Mouse (Mus musculus) kidney, embryonic 14.5 days (tissue): ENCODE results near the gene Aff3. TPM values are rescaled to one million over a fixed set of nuclear protein-coding genes. Genes with fewer than 3 reads are reported as not detected.

ENCODE experiments used
- ATAC-seq: fragments of 200-750 bp; cut with Nextera tagmentation; 2 replicates; pipeline ENCODE4 v1.8.0; 2017; ENCODE audit warnings: moderate number of reproducible peaks, mild to moderate bottlenecking, moderate TSS enrichment, moderate library complexity; ENCODE audit not compliant: low FRiP score, low TSS enrichment
- H3K27ac ChIP-seq: fragments of 300-500 bp; sonication (generic); 2 replicates; pipeline ENCODE4 v1.5.1; 2014; ENCODE audit warnings: low read depth, mild to moderate bottlenecking, low read length, moderate library complexity, mixed read lengths
- H3K27me3 ChIP-seq: fragments of 300-500 bp; sonication (generic); 2 replicates; pipeline ENCODE4 v1.6.1; 2014; ENCODE audit warnings: mild to moderate bottlenecking, low read length; ENCODE audit not compliant: control insufficient read depth, insufficient read depth
- H3K36me3 ChIP-seq: fragments of 300-500 bp; sonication (generic); 2 replicates; pipeline ENCODE4 v1.6.1; 2014; ENCODE audit warnings: low read length, mixed read lengths; ENCODE audit not compliant: control insufficient read depth, insufficient read depth
- H3K4me1 ChIP-seq: fragments of 300-500 bp; sonication (generic); 2 replicates; pipeline ENCODE4 v1.6.1; 2014; ENCODE audit warnings: low read length, mixed read lengths; ENCODE audit not compliant: control insufficient read depth, insufficient read depth
- H3K4me2 ChIP-seq: fragments of 300-500 bp; sonication (generic); replicated peaks from 2 replicates; pipeline ENCODE4 v1.6.1; 2014; ENCODE audit warnings: low read depth, mild to moderate bottlenecking, low read length
- H3K4me3 ChIP-seq: fragments of 300-500 bp; sonication (generic); 2 replicates; pipeline ENCODE4 v1.5.1; 2014; ENCODE audit warnings: mild to moderate bottlenecking, low read length
- H3K9ac ChIP-seq: fragments of 300-500 bp; sonication (generic); 2 replicates; pipeline ENCODE4 v1.6.1; 2014; ENCODE audit warnings: low read depth, mild to moderate bottlenecking, low read length, moderate library complexity
- H3K9me3 ChIP-seq: fragments of 300-500 bp; sonication (generic); 2 replicates; pipeline ENCODE4 v1.6.1; 2016; ENCODE audit warnings: low read length; ENCODE audit not compliant: control insufficient read depth
- WGBS: fragments of 180-500 bp; shearing (Covaris S2); extraction: QIAGEN DNeasy Blood & Tissue Kit; methylation state at CpG from one replicate; pipeline ENCODE4 v1.1.7; 2014; 5-methylcytosine and 5-hydroxymethylcytosine counted together
- polyA plus RNA-seq: library from polyadenylated mRNA; unstranded; fragments of >200 nt; fragmentation: Nextera tagmentation; extraction: Ambion mirVana; gene quantifications from 2 replicates; pipeline ENCODE4 v1.2.1, GENCODE M21; 2014

Gene Aff3
- polyA plus RNA-seq, 1 experiment from 2014 or later, result 11.9 TPM

DNA sequence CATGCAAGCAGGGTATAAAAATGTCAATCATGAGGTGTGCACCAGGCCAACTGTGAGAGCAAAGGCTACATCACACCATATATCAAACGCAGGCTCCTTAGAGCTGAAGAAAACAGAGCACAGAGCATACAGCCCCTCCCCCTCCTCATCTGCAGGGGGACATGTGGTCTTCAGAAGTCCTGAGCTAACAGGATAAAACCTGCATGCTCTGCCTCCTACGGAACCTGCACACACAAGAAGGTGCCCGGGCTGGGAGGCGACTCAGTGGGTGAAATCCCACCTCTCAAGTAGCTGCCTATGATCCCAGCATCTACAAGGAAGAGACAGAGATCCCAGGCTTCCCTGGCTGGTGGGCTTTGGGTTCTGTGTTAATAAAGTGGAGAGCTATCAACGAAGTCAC is 70.0 kb downstream of the Aff3 start:
- WGBS, result 46% methylated on average over 5 of the region's 5 CpGs
- no peak overlapping the region for H3K9ac ChIP-seq

DNA sequence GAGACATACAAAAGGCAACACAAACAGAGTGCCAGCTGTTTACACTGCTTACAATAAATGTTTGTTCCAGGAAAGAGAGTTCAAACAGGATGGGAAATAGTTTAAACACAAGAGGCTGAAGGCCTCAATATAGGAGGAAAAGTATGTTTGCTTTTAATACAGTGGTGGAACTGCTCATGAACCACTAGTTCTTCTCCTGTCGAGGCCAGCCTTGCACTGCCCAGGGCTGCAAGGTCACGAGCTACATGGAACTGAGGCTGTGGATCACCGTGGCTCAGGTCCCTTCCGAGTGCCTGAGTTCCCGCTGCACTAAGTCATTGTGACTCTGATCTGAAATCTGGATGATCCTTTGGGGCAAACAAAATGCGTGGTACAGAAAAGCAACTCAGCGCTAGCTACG is 73.6 kb downstream of the Aff3 start:
- H3K36me3 ChIP-seq, result peaks cover 2% of the 10 kb centered on the region; the same call in 1 of the 2 replicates
- 55% methylated on average over 8 of the region's 8 CpGs for WGBS
- H3K27ac ChIP-seq, result no peak overlapping the region
- H3K9me3 ChIP-seq, result no peaks in the 10 kb centered on the region
- peaks cover 3% of the 10 kb centered on the region; the same call in 1 of the 2 replicates for H3K4me1 ChIP-seq
- H3K4me3 ChIP-seq, result no peak overlapping the region
- H3K4me2 ChIP-seq, result no peak overlapping the region
- no peaks in the 10 kb centered on the region for H3K27me3 ChIP-seq
- no peak for ATAC-seq
- no peak overlapping the region for H3K9ac ChIP-seq

More for the DNA sequence above, 70.0 kb downstream of the Aff3 start:
- Histone ChIP-seq H3K4me1 (peaks cover 3% of the 10 kb centered on the region; the same call in 1 of the 2 replicates), H3K27ac (no peak overlapping the region), H3K4me3 (no peak overlapping the region), H3K9me3 (no peaks in the 10 kb centered on the region), H3K27me3 (no peaks in the 10 kb centered on the region), H3K4me2 (no peak overlapping the region), H3K36me3 (peaks cover 2% of the 10 kb centered on the region; the same call in 1 of the 2 replicates)
- peak; percentile 55; the same call in 1 of the 2 replicates for ATAC-seq

DNA sequence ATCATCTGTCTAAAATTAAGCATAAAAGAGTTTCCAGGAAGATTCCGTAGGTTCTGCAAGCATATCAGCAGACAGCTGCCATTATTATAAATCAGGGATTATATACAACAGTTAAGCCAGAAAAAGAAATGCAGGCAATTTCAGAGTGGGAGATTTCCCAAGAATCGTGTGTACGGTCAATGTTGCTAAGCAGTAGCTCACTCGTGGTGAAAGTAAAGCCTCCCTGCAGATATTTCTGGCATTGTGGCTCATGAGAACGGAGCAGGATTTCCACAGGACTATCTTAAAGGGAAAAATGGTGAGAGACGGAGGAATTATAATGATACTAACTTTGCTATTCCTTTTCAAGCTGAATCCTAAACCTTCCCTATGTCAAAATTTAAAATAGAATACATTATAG is 76.0 kb downstream of the Aff3 start:
- no peak for ATAC-seq
- Histone ChIP-seq H3K4me2 (no peak overlapping the region), H3K9me3 (0 out of 2 replicates have a peak, but pooled peaks cover 3% of the 10 kb centered on the region), H3K27me3 (no peaks in the 10 kb centered on the region), H3K36me3 (no peaks in the 10 kb centered on the region), H3K9ac (no peak overlapping the region), H3K27ac (no peak overlapping the region), H3K4me1 (no peaks in the 10 kb centered on the region), H3K4me3 (no peak overlapping the region)
- WGBS, result 79% methylated on average over 6 of the region's 6 CpGs

DNA sequence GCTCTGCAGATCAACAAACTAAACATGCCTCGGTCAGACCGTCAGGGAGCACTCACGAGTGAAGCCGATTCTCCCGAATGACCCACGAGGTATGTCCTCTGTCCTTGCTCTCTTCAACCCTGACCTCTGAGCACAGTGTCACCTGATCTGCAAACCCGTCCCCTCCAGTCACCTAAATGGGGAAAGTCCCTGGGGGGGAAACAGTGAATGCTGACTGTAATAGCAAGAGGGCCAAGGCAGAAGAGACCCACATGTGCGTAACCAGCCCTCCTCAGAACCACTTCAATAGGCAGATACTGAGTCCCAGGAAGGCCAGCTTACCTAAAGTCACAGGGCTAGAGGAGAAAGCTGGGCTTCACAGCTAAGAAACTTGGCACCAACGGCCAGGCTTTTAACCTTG is 82.4 kb downstream of the Aff3 start:
- ATAC-seq, result no peak
- Histone ChIP-seq H3K9me3 (0 out of 2 replicates have a peak, but pooled peaks cover 3% of the 10 kb centered on the region), H3K4me3 (no peak overlapping the region), H3K36me3 (no peaks in the 10 kb centered on the region), H3K27ac (no peak overlapping the region), H3K4me1 (no peaks in the 10 kb centered on the region), H3K27me3 (no peaks in the 10 kb centered on the region), H3K9ac (no peak overlapping the region), H3K4me2 (no peak overlapping the region)
- 60% methylated on average over 9 of the region's 9 CpGs for WGBS

DNA sequence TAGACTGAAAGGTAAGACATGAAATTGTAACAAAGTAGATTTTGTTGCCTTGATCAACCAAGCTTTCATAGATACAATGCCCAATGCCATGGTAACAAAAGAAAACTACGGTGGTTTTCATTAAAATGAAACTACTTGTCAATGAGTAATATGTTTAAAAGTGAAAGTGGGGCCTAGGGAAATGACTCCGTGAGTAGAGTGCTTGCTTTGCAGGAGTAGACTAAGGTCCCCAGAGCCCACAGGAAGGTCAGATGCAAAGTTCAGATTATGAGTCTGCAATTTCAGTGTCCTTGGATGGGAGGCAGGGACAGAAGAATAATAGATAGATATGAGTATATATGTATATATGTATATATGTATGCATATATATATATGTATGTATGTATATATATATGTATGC is 84.2 kb downstream of the Aff3 start:
- Histone ChIP-seq H3K27me3 (no peaks in the 10 kb centered on the region), H3K9ac (no peak overlapping the region), H3K27ac (no peak overlapping the region), H3K4me2 (no peak overlapping the region), H3K4me3 (no peak overlapping the region), H3K9me3 (no peaks in the 10 kb centered on the region), H3K4me1 (no peaks in the 10 kb centered on the region), H3K36me3 (no peaks in the 10 kb centered on the region)
- ATAC-seq, result no peak
- WGBS, result 82% methylated on average over 2 of the region's 2 CpGs

DNA sequence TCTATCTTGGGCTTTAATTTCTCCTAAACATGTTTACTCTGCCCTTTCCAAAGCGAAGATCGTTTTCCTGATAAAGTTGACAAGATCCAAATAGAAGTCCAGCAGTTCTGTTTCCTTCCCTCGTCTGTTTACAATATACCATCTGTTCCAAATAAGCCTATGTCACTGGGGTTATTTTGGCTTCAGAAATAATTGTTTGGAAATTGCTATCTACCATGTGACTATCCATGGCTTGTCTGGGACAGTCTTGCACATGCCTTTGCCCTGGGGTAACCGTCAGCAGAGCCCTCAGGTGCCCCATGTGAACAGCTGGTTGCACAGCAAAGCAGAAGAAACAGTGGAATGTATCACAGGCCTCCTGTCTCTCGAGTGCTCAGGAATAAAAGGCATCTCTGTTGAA is 86.4 kb downstream of the Aff3 start:
- Histone ChIP-seq H3K9ac (no peak overlapping the region), H3K4me2 (no peak overlapping the region), H3K36me3 (no peaks in the 10 kb centered on the region), H3K4me1 (no peaks in the 10 kb centered on the region), H3K27ac (no peak overlapping the region), H3K4me3 (no peak overlapping the region), H3K9me3 (no peaks in the 10 kb centered on the region), H3K27me3 (no peaks in the 10 kb centered on the region)
- ATAC-seq, result no peak
- 67% methylated on average over 5 of the region's 5 CpGs for WGBS

DNA sequence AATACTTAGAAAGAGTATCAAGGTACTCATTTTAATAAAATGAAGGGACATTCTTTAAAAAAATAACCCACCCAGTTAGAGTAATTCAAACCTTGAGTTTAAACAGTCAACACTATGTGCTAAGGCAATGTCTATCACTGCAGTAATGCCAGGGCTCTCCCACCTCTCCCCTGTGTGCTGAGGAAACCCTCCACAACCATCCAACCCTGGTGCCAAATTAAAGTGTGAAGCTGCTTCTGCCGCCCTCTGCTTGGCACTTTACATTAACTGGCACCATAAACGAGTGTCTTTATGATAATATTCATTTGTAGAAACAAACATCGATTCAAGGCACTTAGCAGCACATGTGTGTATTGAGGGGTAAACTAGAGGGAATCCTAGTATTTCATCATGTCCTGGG is 97.0 kb downstream of the Aff3 start:
- Histone ChIP-seq H3K36me3 (no peaks in the 10 kb centered on the region), H3K4me1 (peaks cover 29% of the 10 kb centered on the region), H3K27ac (no peak overlapping the region), H3K9me3 (no peaks in the 10 kb centered on the region), H3K9ac (no peak overlapping the region), H3K4me3 (no peak overlapping the region), H3K4me2 (no peak overlapping the region), H3K27me3 (no peaks in the 10 kb centered on the region)
- 68% methylated on average over 3 of the region's 3 CpGs for WGBS
- ATAC-seq, result no peak

DNA sequence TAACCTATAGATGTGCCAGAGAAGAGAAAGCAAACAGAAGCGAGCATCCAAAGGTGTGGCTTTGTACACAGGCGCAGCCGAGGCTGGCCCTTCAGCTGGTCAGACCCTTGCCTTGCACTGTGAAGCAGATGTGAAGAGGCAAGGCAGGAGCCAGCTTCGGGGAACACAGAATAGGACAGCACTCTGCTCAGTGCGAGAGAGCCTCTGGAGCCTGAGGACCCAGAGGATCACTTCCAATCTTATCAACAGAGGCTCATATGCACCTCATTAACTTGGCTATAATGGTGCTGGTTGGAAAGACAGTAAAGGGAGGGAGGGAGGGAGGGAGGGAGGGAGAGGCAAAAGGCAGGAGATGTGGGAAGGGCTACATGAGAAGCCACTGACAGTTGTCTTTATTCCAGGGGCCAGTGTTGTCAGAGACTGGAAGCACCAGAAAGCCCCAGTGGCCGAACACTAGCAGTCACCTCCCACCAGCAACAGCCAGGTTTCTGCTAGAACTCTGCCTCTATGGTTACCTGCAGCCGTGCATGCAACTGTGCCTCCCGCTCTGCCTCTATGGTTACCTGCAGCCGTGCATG is 98.6 kb downstream of the Aff3 start:
- no peaks in the 10 kb centered on the region for H3K9me3 ChIP-seq
- H3K4me1 ChIP-seq, result peaks cover 33% of the 10 kb centered on the region
- peak overlapping the region; percentile 15; the same call in 1 of the 2 replicates for H3K4me2 ChIP-seq
- ATAC-seq, result peak; percentile 79
- no peak overlapping the region for H3K4me3 ChIP-seq
- no peaks in the 10 kb centered on the region for H3K27me3 ChIP-seq
- WGBS, result 26% methylated on average over 9 of the region's 9 CpGs
- H3K9ac ChIP-seq, result no peak overlapping the region
- no peak overlapping the region for H3K27ac ChIP-seq
- no peaks in the 10 kb centered on the region for H3K36me3 ChIP-seq

DNA sequence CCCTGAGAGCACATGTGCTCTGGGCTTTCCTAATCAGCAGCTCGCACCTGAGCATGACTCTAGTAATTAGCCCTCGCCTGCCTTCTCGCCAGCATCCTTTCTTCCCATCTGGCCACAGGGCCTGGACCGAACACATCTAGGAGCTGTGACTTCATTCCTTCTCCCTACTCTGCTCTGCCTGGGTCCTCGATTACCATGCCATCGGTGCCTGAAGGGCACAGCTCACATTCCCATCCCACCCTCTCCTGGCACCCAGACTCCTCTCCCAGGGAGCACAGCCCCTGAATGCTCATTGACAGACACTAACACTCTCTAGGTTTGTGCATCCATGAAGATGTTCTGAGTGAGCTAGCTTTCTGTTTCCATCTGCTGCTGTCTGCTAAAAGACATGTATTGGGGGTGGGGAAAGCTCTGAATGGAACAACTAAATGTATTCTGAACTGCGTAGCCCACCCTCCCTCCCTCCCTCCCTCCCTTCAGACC is 99.4 kb downstream of the Aff3 start:
- 59% methylated on average over 7 of the region's 7 CpGs for WGBS
- no peak overlapping the region; the same call in 1 of the 2 replicates for H3K9ac ChIP-seq
- no peaks in the 10 kb centered on the region for H3K9me3 ChIP-seq
- no peaks in the 10 kb centered on the region for H3K36me3 ChIP-seq
- ATAC-seq, result no peak
- no peak overlapping the region for H3K4me2 ChIP-seq
- no peak overlapping the region for H3K27ac ChIP-seq
- no peaks in the 10 kb centered on the region for H3K27me3 ChIP-seq
- H3K4me3 ChIP-seq, result no peak overlapping the region
- peaks cover 38% of the 10 kb centered on the region for H3K4me1 ChIP-seq
